Mouse (Mus musculus): ENCODE measurements around the gene Lsm14a. TPM values are rescaled to one million over a fixed set of nuclear protein-coding genes. Genes with fewer than 3 reads are reported as not detected.

Gene Lsm14a
- polyA plus RNA-seq, 1 experiment from 2014 or later, result 46.9 TPM

GRCm38 (mm10) chr7:34392335-34392734 is 780 bp downstream of the Lsm14a start:
- no peak overlapping the region for H3K4me3 ChIP-seq (replicated peaks)
- H3K4me2 ChIP-seq, result no peak overlapping the region
- 52% methylated on average over 4 of the region's 4 CpGs for WGBS (ENCODE audit: insufficient replicate concordance)
- no peak for DNase-seq
- ATAC-seq (ENCODE audit: low read depth), result no peak
- peaks cover 18% of the 10 kb centered on the region for H3K4me1 ChIP-seq (replicated peaks)
- H3K27me3 ChIP-seq, result no peaks in the 10 kb centered on the region
- no peaks in the 10 kb centered on the region for H3K9me3 ChIP-seq (replicated peaks)
- H3K36me3 ChIP-seq, result peaks cover 2% of the 10 kb centered on the region; the same call in 1 of the 2 replicates
- H3K9ac ChIP-seq, result no peak overlapping the region
- no peak overlapping the region for H3K27ac ChIP-seq

- 59% methylated on average over 4 of the region's 4 CpGs for WGBS (ENCODE audit: insufficient replicate concordance)
- Histone ChIP-seq H3K27me3 (no peaks in the 10 kb centered on the region), H3K27ac (no peak overlapping the region), H3K9ac (no peak overlapping the region), H3K4me3 (replicated peaks) (no peak overlapping the region), H3K36me3 (peaks cover 7% of the 10 kb centered on the region; the same call in 1 of the 2 replicates), H3K4me1 (replicated peaks) (peaks cover 25% of the 10 kb centered on the region), H3K4me2 (no peak overlapping the region), H3K9me3 (replicated peaks) (no peaks in the 10 kb centered on the region)
- ATAC-seq (ENCODE audit: low read depth) (no peak), DNase-seq (no peak)
These were observed 1.4 kb downstream of the Lsm14a start for GRCm38 (mm10) chr7:34391711-34392110.

GRCm38 (mm10) chr7:34390834-34391155 is 2.3 kb downstream of the Lsm14a start:
- no peaks in the 10 kb centered on the region for H3K9me3 ChIP-seq (replicated peaks)
- peaks cover 8% of the 10 kb centered on the region; the same call in 1 of the 2 replicates for H3K36me3 ChIP-seq
- DNase-seq (no peak), ATAC-seq (ENCODE audit: low read depth) (no peak)
- H3K27me3 ChIP-seq, result no peaks in the 10 kb centered on the region
- peak overlapping the region; percentile 97 for H3K4me3 ChIP-seq (replicated peaks)
- WGBS (ENCODE audit: insufficient replicate concordance), result 74% methylated on average over 7 of the region's 7 CpGs
- peaks cover 30% of the 10 kb centered on the region for H3K4me1 ChIP-seq (replicated peaks)
- peak overlapping the region; percentile 99; the same call in 1 of the 2 replicates for H3K27ac ChIP-seq
- peak overlapping the region; percentile 91 for H3K4me2 ChIP-seq
- peak overlapping the region; percentile 99 for H3K9ac ChIP-seq

GRCm38 (mm10) chr7:34390111-34390833 is 2.8 kb downstream of the Lsm14a start:
- 11% methylated on average over 18 of the region's 18 CpGs for WGBS (ENCODE audit: insufficient replicate concordance)
- ATAC-seq (ENCODE audit: low read depth) (no peak), DNase-seq (no peak)
- H3K36me3 ChIP-seq, result peaks cover 8% of the 10 kb centered on the region; the same call in 1 of the 2 replicates
- H3K9ac ChIP-seq, result peak overlapping the region; percentile 99
- peak overlapping the region; percentile 99 for H3K27ac ChIP-seq
- peak overlapping the region; percentile 97 for H3K4me3 ChIP-seq (replicated peaks)
- no peaks in the 10 kb centered on the region for H3K27me3 ChIP-seq
- H3K4me2 ChIP-seq, result peak overlapping the region; percentile 91
- peaks cover 34% of the 10 kb centered on the region for H3K4me1 ChIP-seq (replicated peaks)
- H3K9me3 ChIP-seq (replicated peaks), result no peaks in the 10 kb centered on the region

- H3K27me3 ChIP-seq, result no peaks in the 10 kb centered on the region
- H3K4me3 ChIP-seq (replicated peaks), result peak overlapping the region; percentile 97
- ATAC-seq (ENCODE audit: low read depth), result peak; percentile 89
- peak overlapping the region; percentile 99 for H3K27ac ChIP-seq
- WGBS (ENCODE audit: insufficient replicate concordance), result under 1% methylated on average over 85 of the region's 100 CpGs
- peak; percentile 86 for DNase-seq
- no peaks in the 10 kb centered on the region for H3K9me3 ChIP-seq (replicated peaks)
- H3K4me1 ChIP-seq (replicated peaks), result peaks cover 35% of the 10 kb centered on the region
- H3K36me3 ChIP-seq, result peaks cover 8% of the 10 kb centered on the region; the same call in 1 of the 2 replicates
- peak overlapping the region; percentile 91 for H3K4me2 ChIP-seq
- peak overlapping the region; percentile 99 for H3K9ac ChIP-seq
These were observed 3.6 kb downstream of the Lsm14a start for GRCm38 (mm10) chr7:34389277-34390085.

GRCm38 (mm10) chr7:34388445-34389276 is 4.5 kb downstream of the Lsm14a start:
- under 1% methylated on average over 63 of the region's 64 CpGs for WGBS (ENCODE audit: insufficient replicate concordance)
- no peaks in the 10 kb centered on the region for H3K9me3 ChIP-seq (replicated peaks)
- peak overlapping the region; percentile 99 for H3K9ac ChIP-seq
- H3K27me3 ChIP-seq, result no peaks in the 10 kb centered on the region
- H3K4me1 ChIP-seq (replicated peaks), result peaks cover 44% of the 10 kb centered on the region
- H3K4me3 ChIP-seq (replicated peaks), result peak overlapping the region; percentile 97
- ATAC-seq (ENCODE audit: low read depth) (peak; percentile 57), DNase-seq (peak; percentile 64)
- peaks cover 12% of the 10 kb centered on the region; the same call in 1 of the 2 replicates for H3K36me3 ChIP-seq
- H3K4me2 ChIP-seq, result peak overlapping the region; percentile 91
- peak overlapping the region; percentile 99 for H3K27ac ChIP-seq

GRCm38 (mm10) chr7:34387784-34388444 is 5.2 kb downstream of the Lsm14a start:
- WGBS (ENCODE audit: insufficient replicate concordance), result 2% methylated on average over 5 of the region's 5 CpGs
- Histone ChIP-seq H3K36me3 (peaks cover 13% of the 10 kb centered on the region; the same call in 1 of the 2 replicates), H3K9me3 (replicated peaks) (no peaks in the 10 kb centered on the region), H3K27ac (peak overlapping the region; percentile 99), H3K27me3 (no peaks in the 10 kb centered on the region), H3K4me3 (replicated peaks) (peak overlapping the region; percentile 97), H3K4me1 (replicated peaks) (peaks cover 50% of the 10 kb centered on the region), H3K4me2 (peak overlapping the region; percentile 91), H3K9ac (peak overlapping the region; percentile 99)
- ATAC-seq (ENCODE audit: low read depth) (no peak), DNase-seq (no peak)

- WGBS (ENCODE audit: insufficient replicate concordance), result 26% methylated on average over 1 of the region's 1 CpGs
These were observed 10.3 kb downstream of the Lsm14a start for GRCm38 (mm10) chr7:34382803-34383202.

GRCm38 (mm10) chr7:34381733-34382132 is 11.4 kb downstream of the Lsm14a start:
- H3K4me1 ChIP-seq (replicated peaks), result peaks cover 73% of the 10 kb centered on the region

More at GRCm38 (mm10) chr7:34382803-34383202, 10.3 kb downstream of the Lsm14a start:
- peaks cover 79% of the 10 kb centered on the region for H3K4me1 ChIP-seq (replicated peaks)
- DNase-seq (no peak), ATAC-seq (ENCODE audit: low read depth) (no peak)
- no peak overlapping the region for H3K4me2 ChIP-seq
- H3K4me3 ChIP-seq (replicated peaks), result no peak overlapping the region
- H3K36me3 ChIP-seq, result peaks cover 13% of the 10 kb centered on the region; the same call in 1 of the 2 replicates
- no peak overlapping the region for H3K9ac ChIP-seq
- no peak overlapping the region for H3K27ac ChIP-seq
- no peaks in the 10 kb centered on the region for H3K27me3 ChIP-seq
- no peaks in the 10 kb centered on the region for H3K9me3 ChIP-seq (replicated peaks)

GRCm38 (mm10) chr7:34380311-34380710 is 12.8 kb downstream of the Lsm14a start:
- Histone ChIP-seq H3K4me2 (no peak overlapping the region), H3K36me3 (peaks cover 5% of the 10 kb centered on the region; the same call in 1 of the 2 replicates), H3K9ac (no peak overlapping the region), H3K9me3 (replicated peaks) (no peaks in the 10 kb centered on the region), H3K27me3 (no peaks in the 10 kb centered on the region), H3K27ac (no peak overlapping the region; the same call in 1 of the 2 replicates), H3K4me3 (replicated peaks) (no peak overlapping the region), H3K4me1 (replicated peaks) (peaks cover 64% of the 10 kb centered on the region)
- ATAC-seq (ENCODE audit: low read depth) (no peak), DNase-seq (no peak)
- WGBS (ENCODE audit: insufficient replicate concordance), result 76% methylated on average over 3 of the region's 3 CpGs

More at GRCm38 (mm10) chr7:34381733-34382132, 11.4 kb downstream of the Lsm14a start:
- DNase-seq, result no peak
- Histone ChIP-seq H3K4me3 (replicated peaks) (no peak overlapping the region), H3K36me3 (peaks cover 7% of the 10 kb centered on the region; the same call in 1 of the 2 replicates), H3K27me3 (no peaks in the 10 kb centered on the region), H3K27ac (no peak overlapping the region), H3K9me3 (replicated peaks) (no peaks in the 10 kb centered on the region), H3K9ac (no peak overlapping the region), H3K4me2 (no peak overlapping the region)
- no peak for ATAC-seq (ENCODE audit: low read depth)
- WGBS (ENCODE audit: insufficient replicate concordance), result 83% methylated on average over 5 of the region's 5 CpGs

All from liver, embryonic 13.5 days (tissue).